Mouse (Mus musculus) bone marrow, adult 2 months (tissue): Measurements from ENCODE around the gene 4933428G20Rik.

Experiments
- CTCF ChIP-seq: fragments of 200-500 bp; IDR thresholded peaks from 2 replicates; pipeline ENCODE4 v1.5.1; 2011; ENCODE audit warnings: low read length, control low read depth; ENCODE audit not compliant: control insufficient read depth, insufficient read depth
- POLR2A ChIP-seq: fragments of 200-500 bp; IDR thresholded peaks from 2 replicates; pipeline ENCODE4 v1.6.1; 2011; ENCODE audit warnings: low read depth, mild to moderate bottlenecking, control low read depth, low read length, borderline replicate concordance; ENCODE audit not compliant: control insufficient read depth

- TF ChIP-seq CTCF = no peak
- TF ChIP-seq POLR2A = no peak
Measured at GRCm38 (mm10) chr11:97442891-97443675, 57.1 kb downstream of the 4933428G20Rik start.
